ENCODE assay signal across 12 mouse cellular contexts in the genomic region with DNA sequence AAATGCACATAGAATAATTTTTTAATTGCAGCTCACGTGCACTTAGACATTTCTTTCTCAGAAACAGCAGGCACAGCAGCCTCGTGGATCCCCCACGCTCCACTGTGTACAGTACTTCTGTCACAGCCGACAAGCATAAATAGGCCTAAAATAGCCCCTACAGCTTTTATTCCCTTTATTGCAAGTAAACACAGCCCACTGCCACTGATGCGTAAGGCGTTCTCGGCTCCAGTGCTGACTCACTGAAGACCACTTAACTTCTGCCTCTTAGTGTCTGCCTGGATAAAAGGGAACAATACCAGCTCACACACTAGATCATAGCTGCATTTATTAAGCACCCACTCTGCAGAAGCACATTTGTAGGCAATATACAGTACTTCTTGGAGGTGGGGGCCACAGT.
DNase-seq lines count a peak whose midpoint lies in the region; ATAC-seq and TF ChIP-seq lines count a peak whose summit lies in the region.
"Had no signal": no experiment of that assay in that cellular context is flagged by ENCODE, and none has a peak within 500 bp of the region (broad histone marks: within the 10 kb centered on the region; RNA-seq: fewer than 3 reads in every experiment).

No protein-coding gene starts in this region.

- no peak overlapping the region for H3K9ac ChIP-seq in lung, embryonic 14.5 days
- H3K9ac ChIP-seq in forebrain, postnatal 0 days: no peak overlapping the region
- H3K9ac ChIP-seq: midbrain, embryonic 12.5 days had no signal

- H3K4me1 ChIP-seq in lung, embryonic 14.5 days (ENCODE audit: insufficient read depth): peaks cover 4% of the 10 kb centered on the region; the same call in 1 of the 2 replicates
- H3K4me1 ChIP-seq in forebrain, postnatal 0 days (ENCODE audit: insufficient read depth): no peaks in the 10 kb centered on the region
- H3K4me1 ChIP-seq: midbrain, embryonic 12.5 days had no signal

- no peak overlapping the region for H3K4me3 ChIP-seq in lung, embryonic 14.5 days (ENCODE audit: low read depth, low read length)
- no peak overlapping the region for H3K4me3 ChIP-seq in forebrain, postnatal 0 days (ENCODE audit: low read depth, low read length)
- H3K4me3 ChIP-seq: midbrain, embryonic 12.5 days had no signal

- TF ChIP-seq CTCF in lung, embryonic 14.5 days (IDR thresholded peaks at IDR 0.05; ENCODE audit: low read depth): no peak
- no peak for TF ChIP-seq CTCF in forebrain, postnatal 0 days (IDR thresholded peaks at IDR 0.05; ENCODE audit: low read depth)

- no peaks in the 10 kb centered on the region for H3K9me3 ChIP-seq in lung, embryonic 14.5 days (ENCODE audit: low read depth, low read length)
- no peaks in the 10 kb centered on the region for H3K9me3 ChIP-seq in forebrain, postnatal 0 days (ENCODE audit: low read length)
- H3K9me3 ChIP-seq: midbrain, embryonic 12.5 days had no signal

- no peaks in the 10 kb centered on the region for H3K27me3 ChIP-seq in lung, embryonic 14.5 days (ENCODE audit: insufficient read depth, low read length)
- H3K27me3 ChIP-seq in forebrain, postnatal 0 days (ENCODE audit: insufficient read depth, low read length): no peaks in the 10 kb centered on the region
- H3K27me3 ChIP-seq: midbrain, embryonic 12.5 days had no signal

- WGBS in lung, embryonic 14.5 days: 34% methylated on average over 7 of the region's 7 CpGs
- 30% methylated on average over 7 of the region's 7 CpGs for WGBS in forebrain, postnatal 0 days

- no peak for DNase-seq in lung, embryonic 14.5 days
- no peak for DNase-seq in lung, adult 18-20 months
- peak; percentile 12 for DNase-seq in forebrain, postnatal 0 days
- DNase-seq in layer of hippocampus, adult 9-11 months: peak; percentile 60
- peak; percentile 20 for DNase-seq in right cerebral cortex, postnatal 25 days
- DNase-seq in ovary, postnatal 10 days (ENCODE audit: low spot score): no peak
- DNase-seq in cerebellum, postnatal 4 days (ENCODE audit: low spot score in 2 of 2): no peak
- DNase-seq: cerebellum, postnatal 14 days; gastrocnemius, postnatal 25 days; kidney, adult 2 months had no signal

- peak overlapping the region; percentile 19 for H3K27ac ChIP-seq in lung, embryonic 14.5 days (ENCODE audit: low read depth)
- no peak overlapping the region for H3K27ac ChIP-seq in forebrain, postnatal 0 days (ENCODE audit: low read depth, low read length)
- H3K27ac ChIP-seq: midbrain, embryonic 12.5 days had no signal

- H3K4me2 ChIP-seq in lung, embryonic 14.5 days: no peak overlapping the region
- no peak overlapping the region for H3K4me2 ChIP-seq in forebrain, postnatal 0 days (ENCODE audit: low read depth)
- H3K4me2 ChIP-seq: midbrain, embryonic 12.5 days had no signal

- ATAC-seq in lung, embryonic 14.5 days (ENCODE audit: insufficient read depth): no peak; the same call in 1 of the 2 replicates
- ATAC-seq in forebrain, postnatal 0 days: peak; percentile 42; the same call in 1 of the 2 replicates
- ATAC-seq in megakaryocyte-erythroid progenitor cell, adult 5-6 weeks (replicated peaks; ENCODE audit: low FRiP score, low TSS enrichment, poor library complexity, severe bottlenecking): no peak

- no peaks in the 10 kb centered on the region for H3K36me3 ChIP-seq in lung, embryonic 14.5 days (ENCODE audit: insufficient read depth)
- no peaks in the 10 kb centered on the region for H3K36me3 ChIP-seq in forebrain, postnatal 0 days (ENCODE audit: insufficient read depth)
- H3K36me3 ChIP-seq: midbrain, embryonic 12.5 days had no signal

Comparison
In these comparisons a context has a peak if more than half of its experiments do, and no peak if none do; other contexts are left out.
1. DNase-seq: peak in forebrain, postnatal 0 days (single experiment), layer of hippocampus, adult 9-11 months (single experiment) and right cerebral cortex, postnatal 25 days (single experiment); none in lung, embryonic 14.5 days (single experiment), lung, adult 18-20 months (0 of 2), ovary, postnatal 10 days (single experiment) and cerebellum, postnatal 4 days (0 of 2).